Mouse (Mus musculus) G1E (cell line): ENCODE measurements at regions not wholly inside any gene's neighbourhood (a gene's known extent, or its start where the extent isn't known, plus 50 kb on each side); places are given as distances from the start of the nearest gene placed in this dataset.

ENCODE experiments used
- CTCF ChIP-seq: IDR thresholded peaks from 2 replicates; pipeline ENCODE4 v1.5.1; 2012; ENCODE audit warnings: low read depth, low read length, inconsistent platforms, mixed read lengths
- GATA1 ChIP-seq: IDR thresholded peaks from 2 replicates; pipeline ENCODE4 v1.6.1; 2012; ENCODE audit warnings: borderline replicate concordance, low read length, inconsistent platforms, mixed read lengths
- GATA2 ChIP-seq: IDR thresholded peaks from 2 replicates; pipeline ENCODE4 v1.6.1; 2012; ENCODE audit warnings: low read depth, low read length, inconsistent platforms, borderline replicate concordance
- POLR2AphosphoS5 ChIP-seq: IDR thresholded peaks from 2 replicates; pipeline ENCODE4 v1.6.1; 2012; ENCODE audit warnings: low read depth, low read length, inconsistent platforms; ENCODE audit not compliant: insufficient replicate concordance
- TAL1 ChIP-seq: conservative IDR thresholded peaks from 2 replicates; pipeline ENCODE4 v1.6.1; 2012; ENCODE audit warnings: low read depth, low read length, inconsistent platforms, mixed read lengths

GRCm38 (mm10) chr6:147789112-147789511 lies 257.9 kb upstream of the Far2 start:
- TF ChIP-seq CTCF (no peak), GATA1 (no peak), TAL1 (no peak), GATA2 (no peak), POLR2AphosphoS5 (no peak)
